Mouse (Mus musculus): ENCODE data around the gene Mxi1. TPM values are rescaled to one million over a fixed set of nuclear protein-coding genes. Genes with fewer than 3 reads are reported as not detected.

The Mxi1 gene
- polyA plus RNA-seq, 1 experiment, result 17.5 TPM

DNA sequence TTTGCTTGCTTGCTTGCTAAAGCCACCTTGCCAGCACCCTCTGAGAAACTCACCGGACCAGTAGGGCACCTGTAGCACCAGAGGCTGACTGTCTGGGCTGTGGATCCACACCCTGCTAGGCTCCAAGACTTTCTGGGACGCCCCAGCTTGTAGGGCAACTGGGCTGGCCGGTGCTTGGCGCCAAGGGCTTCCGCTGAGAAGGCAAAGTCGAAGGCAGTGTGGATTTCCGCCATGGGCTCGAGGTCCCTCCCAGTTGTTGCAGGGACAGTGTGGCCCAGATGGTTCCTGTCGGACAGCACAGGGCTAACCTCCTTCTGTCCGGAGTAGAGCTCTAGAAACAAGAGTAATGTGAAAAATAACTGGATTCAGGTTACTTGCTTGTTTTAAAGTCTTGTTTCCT is 11.0 kb downstream of the Mxi1 start:
- no peak overlapping the region for H3K27ac ChIP-seq (ENCODE audit: insufficient read depth, low read length)
- H3K4me3 ChIP-seq (ENCODE audit: insufficient read depth, low read length), result no peak overlapping the region
- H3K4me1 ChIP-seq (ENCODE audit: control insufficient read depth, insufficient read depth, low read length), result peaks cover 6% of the 10 kb centered on the region; the same call in 1 of the 2 replicates
- TF ChIP-seq CTCF (IDR thresholded peaks at IDR 0.05; ENCODE audit: borderline replicate concordance, insufficient read depth, low read length) (no peak), POLR2A (IDR thresholded peaks at IDR 0.05; ENCODE audit: low read depth, low read length) (no peak)

DNA sequence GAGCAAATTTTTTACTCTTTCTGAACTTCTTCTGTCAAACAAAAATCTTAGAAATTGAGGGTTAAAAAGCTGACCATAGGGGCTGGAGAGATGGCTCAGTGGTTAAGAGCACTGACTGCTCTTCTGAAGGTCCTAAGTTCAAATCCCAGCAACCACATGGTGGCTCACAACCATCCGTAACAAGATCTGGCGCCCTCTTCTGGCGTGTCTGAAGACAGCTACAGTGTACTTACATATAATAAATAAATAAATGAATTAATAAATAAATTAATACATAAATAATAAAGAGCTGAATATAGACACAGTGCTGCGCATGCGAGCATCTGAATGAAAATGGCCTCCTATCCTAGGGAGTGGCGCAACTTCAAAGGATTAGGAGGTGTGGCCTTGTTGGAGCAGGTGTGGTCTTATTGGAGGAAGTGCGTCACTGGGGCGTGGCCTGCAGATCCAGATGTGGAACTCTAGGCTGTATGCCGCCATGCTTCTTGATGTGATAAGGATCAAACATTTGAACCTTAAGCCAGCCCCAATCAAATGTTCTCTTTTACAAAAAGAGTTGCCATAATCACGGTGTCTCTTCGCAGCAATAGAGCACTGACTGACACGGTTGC is 12.2 kb downstream of the Mxi1 start:
- TF ChIP-seq CTCF (IDR thresholded peaks at IDR 0.05; ENCODE audit: borderline replicate concordance, insufficient read depth, low read length), result no peak
- TF ChIP-seq POLR2A (IDR thresholded peaks at IDR 0.05; ENCODE audit: low read depth, low read length), result no peak
- Histone ChIP-seq H3K4me3 (ENCODE audit: insufficient read depth, low read length) (no peak overlapping the region), H3K27ac (ENCODE audit: insufficient read depth, low read length) (no peak overlapping the region), H3K4me1 (ENCODE audit: control insufficient read depth, insufficient read depth, low read length) (peaks cover 7% of the 10 kb centered on the region; the same call in 1 of the 2 replicates)

- TF ChIP-seq CTCF (IDR thresholded peaks at IDR 0.05; ENCODE audit: borderline replicate concordance, insufficient read depth, low read length), result no peak
- TF ChIP-seq POLR2A (IDR thresholded peaks at IDR 0.05; ENCODE audit: low read depth, low read length), result no peak
- no peak overlapping the region for H3K4me3 ChIP-seq (ENCODE audit: insufficient read depth, low read length)
- H3K27ac ChIP-seq (ENCODE audit: insufficient read depth, low read length), result no peak overlapping the region
- H3K4me1 ChIP-seq (ENCODE audit: control insufficient read depth, insufficient read depth, low read length), result peaks cover 7% of the 10 kb centered on the region; the same call in 1 of the 2 replicates
Measured at GRCm38 (mm10) chr19:53324866-53325265, 14.5 kb downstream of the Mxi1 start.

DNA sequence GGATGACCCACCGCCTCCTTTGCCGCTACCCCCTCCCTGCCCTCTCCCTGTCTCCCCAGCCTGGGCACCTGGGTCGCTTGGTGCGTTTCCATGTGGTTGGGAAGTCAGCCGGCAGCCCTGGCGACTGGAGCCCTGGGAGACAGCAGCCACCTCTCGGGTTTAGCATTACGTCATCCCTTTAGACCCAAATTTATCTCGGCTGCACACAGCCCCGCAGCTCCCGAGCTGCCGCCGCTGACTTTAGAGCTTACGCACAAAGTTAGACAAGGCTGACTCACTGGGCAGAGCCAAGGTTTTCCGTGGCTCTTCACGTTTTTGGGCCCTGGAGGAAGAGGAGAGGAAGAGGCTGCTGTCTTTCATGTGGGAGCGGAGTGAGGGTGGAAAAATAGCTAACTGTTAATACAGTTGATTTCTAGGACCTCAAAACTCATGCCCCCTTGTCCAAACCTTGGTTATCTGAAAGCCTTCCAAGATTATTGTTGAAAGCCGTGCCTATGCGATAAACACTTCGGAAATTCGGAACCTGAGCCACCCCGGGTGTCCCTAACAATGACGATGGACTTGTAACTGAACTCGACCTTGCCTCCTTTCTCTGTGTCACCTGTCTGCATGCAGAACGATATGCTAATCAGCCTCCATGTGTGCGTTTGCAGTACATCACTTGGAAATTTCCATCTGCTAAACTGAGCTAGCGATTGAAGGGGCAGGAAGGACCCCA is 15.4 kb downstream of the Mxi1 start:
- Histone ChIP-seq H3K4me1 (ENCODE audit: control insufficient read depth, insufficient read depth, low read length) (peaks cover 7% of the 10 kb centered on the region; the same call in 1 of the 2 replicates), H3K4me3 (ENCODE audit: insufficient read depth, low read length) (peak overlapping the region; percentile 38), H3K27ac (ENCODE audit: insufficient read depth, low read length) (peak overlapping the region; percentile 37; the same call in 1 of the 2 replicates)
- no peak for TF ChIP-seq CTCF (IDR thresholded peaks at IDR 0.05; ENCODE audit: borderline replicate concordance, insufficient read depth, low read length)
- TF ChIP-seq POLR2A (IDR thresholded peaks at IDR 0.05; ENCODE audit: low read depth, low read length), result no peak; the same call in 1 of the 2 replicates

GRCm38 (mm10) chr19:53328116-53328515 is 17.8 kb downstream of the Mxi1 start:
- Histone ChIP-seq H3K4me1 (ENCODE audit: control insufficient read depth, insufficient read depth, low read length) (peaks cover 7% of the 10 kb centered on the region; the same call in 1 of the 2 replicates), H3K4me3 (ENCODE audit: insufficient read depth, low read length) (no peak overlapping the region), H3K27ac (ENCODE audit: insufficient read depth, low read length) (no peak overlapping the region)
- TF ChIP-seq CTCF (IDR thresholded peaks at IDR 0.05; ENCODE audit: borderline replicate concordance, insufficient read depth, low read length), result no peak
- no peak for TF ChIP-seq POLR2A (IDR thresholded peaks at IDR 0.05; ENCODE audit: low read depth, low read length)

DNA sequence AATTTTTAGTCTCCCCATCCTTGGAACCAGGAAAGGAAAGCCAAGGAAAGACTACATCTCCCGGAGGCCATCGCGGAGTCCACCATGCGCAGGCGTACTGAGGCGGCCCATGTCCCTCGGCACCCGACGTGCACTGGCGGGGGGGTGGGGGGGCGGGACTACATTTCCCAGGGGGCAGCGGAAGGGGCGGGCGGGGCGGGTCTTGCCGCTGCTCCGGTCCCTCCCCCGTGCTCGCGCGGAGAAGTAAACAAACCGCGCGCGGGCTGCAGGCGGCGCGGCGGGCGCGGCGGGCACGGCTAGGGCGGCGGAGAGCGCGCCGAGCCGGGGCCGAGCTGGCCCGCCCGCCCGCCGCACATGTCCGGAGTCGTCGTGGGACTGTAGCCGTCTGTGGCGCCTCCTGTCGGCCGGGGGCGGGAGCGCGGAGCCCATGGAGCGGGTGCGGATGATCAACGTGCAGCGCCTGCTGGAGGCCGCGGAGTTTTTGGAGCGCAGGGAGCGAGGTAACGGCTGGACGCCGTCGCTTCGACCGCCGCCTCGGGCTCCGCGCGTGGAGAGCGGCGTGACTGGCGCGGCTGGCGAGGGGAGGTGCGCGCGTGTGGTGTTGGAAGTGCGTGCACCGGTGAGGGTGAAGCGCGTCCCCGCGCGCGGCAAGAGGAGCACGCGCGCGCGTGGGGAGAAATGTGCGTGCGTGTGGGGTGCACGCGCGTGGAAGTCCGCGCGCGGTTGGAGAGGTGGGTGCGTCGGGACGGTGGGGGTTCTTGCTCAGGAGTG is 19.1 kb downstream of the Mxi1 start:
- Histone ChIP-seq H3K4me1 (ENCODE audit: control insufficient read depth, insufficient read depth, low read length) (peaks cover 7% of the 10 kb centered on the region; the same call in 1 of the 2 replicates), H3K27ac (ENCODE audit: insufficient read depth, low read length) (no peak overlapping the region), H3K4me3 (ENCODE audit: insufficient read depth, low read length) (peak overlapping the region; percentile 60)
- TF ChIP-seq CTCF (IDR thresholded peaks at IDR 0.05; ENCODE audit: borderline replicate concordance, insufficient read depth, low read length), result peak; percentile 57; the same call in 1 of the 2 replicates
- TF ChIP-seq POLR2A (IDR thresholded peaks at IDR 0.05; ENCODE audit: low read depth, low read length), result no peak

GRCm38 (mm10) chr19:53329992-53330381 is 19.7 kb downstream of the Mxi1 start:
- no peak overlapping the region for H3K27ac ChIP-seq (ENCODE audit: insufficient read depth, low read length)
- TF ChIP-seq POLR2A (IDR thresholded peaks at IDR 0.05; ENCODE audit: low read depth, low read length) (no peak), CTCF (IDR thresholded peaks at IDR 0.05; ENCODE audit: borderline replicate concordance, insufficient read depth, low read length) (no peak)

DNA sequence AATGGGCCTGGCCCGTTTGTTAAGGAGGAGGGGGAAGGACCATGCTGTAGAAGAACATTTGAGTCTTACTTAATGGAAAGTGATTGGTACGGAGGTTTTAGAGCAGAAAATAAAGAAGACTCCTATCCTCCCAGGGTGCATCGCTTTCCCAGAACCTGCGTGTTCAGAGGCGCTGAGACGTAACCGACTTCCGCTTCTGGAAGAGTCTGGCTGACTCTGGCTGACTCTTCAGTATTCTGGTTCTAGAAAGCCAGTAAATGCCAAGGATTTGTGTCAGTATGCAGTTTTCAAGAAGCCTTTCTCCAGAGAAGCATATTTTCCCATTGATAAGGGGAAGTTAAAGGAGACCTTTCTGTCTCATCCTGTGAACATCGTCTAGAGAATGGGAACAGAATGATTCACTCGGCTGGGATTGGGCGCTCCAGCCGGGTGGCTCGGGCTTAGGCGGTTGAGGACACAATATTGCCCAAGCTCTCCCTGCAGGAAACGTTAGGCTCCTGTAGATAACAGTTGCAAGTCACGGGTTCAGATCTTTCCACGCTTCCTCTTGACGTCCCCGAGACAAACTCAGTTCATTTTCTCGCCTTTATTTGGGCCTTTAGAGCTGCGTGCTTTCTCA is 21.7 kb downstream of the Mxi1 start:
- H3K27ac ChIP-seq (ENCODE audit: insufficient read depth, low read length), result no peak overlapping the region
- no peaks in the 10 kb centered on the region for H3K4me1 ChIP-seq (ENCODE audit: control insufficient read depth, insufficient read depth, low read length)

More at GRCm38 (mm10) chr19:53329992-53330381, 19.7 kb downstream of the Mxi1 start:
- Histone ChIP-seq H3K4me1 (ENCODE audit: control insufficient read depth, insufficient read depth, low read length) (peaks cover 7% of the 10 kb centered on the region; the same call in 1 of the 2 replicates), H3K4me3 (ENCODE audit: insufficient read depth, low read length) (peak overlapping the region; percentile 60)

DNA sequence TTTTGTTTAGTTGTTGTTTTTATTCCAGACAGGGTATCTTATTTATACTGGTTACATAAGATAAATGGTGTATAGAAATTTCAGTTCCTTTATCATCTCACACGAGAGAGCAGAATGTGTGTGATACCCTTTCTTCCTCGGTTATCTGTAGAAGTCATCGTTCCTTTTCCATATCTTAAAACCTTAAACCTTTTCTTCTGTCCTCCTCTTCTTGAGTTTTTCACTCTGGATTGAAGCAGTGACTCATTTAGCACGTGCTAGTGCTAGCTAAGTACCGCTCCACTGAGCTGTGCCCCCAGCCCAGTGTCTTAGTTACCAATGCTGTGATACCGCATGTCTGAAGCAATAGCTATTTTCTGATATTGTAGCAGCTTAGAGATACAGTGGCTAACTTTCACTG is 23.4 kb downstream of the Mxi1 start:
- TF ChIP-seq CTCF (IDR thresholded peaks at IDR 0.05; ENCODE audit: borderline replicate concordance, insufficient read depth, low read length) (no peak), POLR2A (IDR thresholded peaks at IDR 0.05; ENCODE audit: low read depth, low read length) (no peak)
- no peak overlapping the region for H3K4me3 ChIP-seq (ENCODE audit: insufficient read depth, low read length)
- no peaks in the 10 kb centered on the region for H3K4me1 ChIP-seq (ENCODE audit: control insufficient read depth, insufficient read depth, low read length)
- no peak overlapping the region for H3K27ac ChIP-seq (ENCODE audit: insufficient read depth, low read length)

More for the DNA sequence above, 21.7 kb downstream of the Mxi1 start:
- no peak overlapping the region for H3K4me3 ChIP-seq (ENCODE audit: insufficient read depth, low read length)
- no peak for TF ChIP-seq POLR2A (IDR thresholded peaks at IDR 0.05; ENCODE audit: low read depth, low read length)
- TF ChIP-seq CTCF (IDR thresholded peaks at IDR 0.05; ENCODE audit: borderline replicate concordance, insufficient read depth, low read length), result no peak
